Mouse (Mus musculus): ENCODE data around the gene Gng12.

Gng12 gene

DNA sequence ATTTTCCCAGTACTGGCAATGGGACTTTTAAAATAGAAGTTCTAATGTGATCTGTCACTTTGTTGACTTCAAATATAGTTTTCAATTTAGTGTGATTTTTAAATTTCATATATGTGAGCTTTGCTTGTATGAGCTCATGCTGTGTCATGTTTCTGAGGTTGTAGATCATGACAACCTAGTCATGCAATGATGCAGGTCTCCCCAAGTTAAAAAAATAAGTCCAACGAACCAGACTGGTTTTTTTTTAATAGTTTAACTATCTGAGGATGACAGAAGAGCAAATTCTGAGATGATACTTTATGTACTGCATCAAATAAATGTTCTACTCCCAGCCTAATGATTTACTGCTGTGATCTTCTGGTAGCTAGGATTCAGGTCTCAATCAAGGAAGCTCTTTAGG lies 153.9 kb downstream of the Gng12 start:
- no peak for DNase-seq (ENCODE audit: low read depth, low spot score)

DNA sequence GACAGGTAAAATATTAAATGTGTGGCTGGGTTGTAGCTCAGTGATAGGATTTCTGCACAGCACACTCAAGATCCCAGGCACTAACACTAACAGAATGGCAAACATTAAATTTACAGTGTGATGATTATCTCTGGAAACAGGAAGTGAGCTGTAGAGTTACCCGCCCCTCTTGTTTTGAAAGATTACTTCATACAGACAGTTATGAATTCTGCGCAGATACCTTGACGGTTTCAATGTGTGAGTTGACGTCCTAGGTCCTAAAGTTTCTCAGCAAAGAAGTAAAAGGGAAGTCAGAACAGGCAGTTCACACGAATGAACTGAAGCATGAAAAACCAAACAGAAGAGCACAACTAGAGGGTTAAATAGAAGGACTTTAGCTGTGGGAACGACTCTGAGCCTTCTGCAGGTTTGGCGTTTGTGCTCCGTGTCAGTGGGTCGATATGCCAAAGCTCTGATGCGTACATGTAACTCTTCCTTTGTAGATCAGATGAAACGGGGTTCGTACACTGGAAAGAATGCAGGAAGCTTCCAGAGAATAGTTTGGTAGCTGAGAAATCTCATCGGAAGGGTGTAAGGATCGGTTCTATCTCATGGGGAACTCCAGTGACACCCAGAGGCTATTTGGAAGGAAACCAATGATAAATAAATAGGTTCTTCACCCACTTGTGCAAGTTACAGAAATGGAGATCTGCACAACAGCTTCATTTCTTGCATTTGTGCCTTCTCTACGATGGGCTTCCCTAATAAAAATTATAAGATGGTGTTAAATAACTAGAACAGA lies 160.1 kb downstream of the Gng12 start:
- no peak for DNase-seq (ENCODE audit: low read depth, low spot score)

DNA sequence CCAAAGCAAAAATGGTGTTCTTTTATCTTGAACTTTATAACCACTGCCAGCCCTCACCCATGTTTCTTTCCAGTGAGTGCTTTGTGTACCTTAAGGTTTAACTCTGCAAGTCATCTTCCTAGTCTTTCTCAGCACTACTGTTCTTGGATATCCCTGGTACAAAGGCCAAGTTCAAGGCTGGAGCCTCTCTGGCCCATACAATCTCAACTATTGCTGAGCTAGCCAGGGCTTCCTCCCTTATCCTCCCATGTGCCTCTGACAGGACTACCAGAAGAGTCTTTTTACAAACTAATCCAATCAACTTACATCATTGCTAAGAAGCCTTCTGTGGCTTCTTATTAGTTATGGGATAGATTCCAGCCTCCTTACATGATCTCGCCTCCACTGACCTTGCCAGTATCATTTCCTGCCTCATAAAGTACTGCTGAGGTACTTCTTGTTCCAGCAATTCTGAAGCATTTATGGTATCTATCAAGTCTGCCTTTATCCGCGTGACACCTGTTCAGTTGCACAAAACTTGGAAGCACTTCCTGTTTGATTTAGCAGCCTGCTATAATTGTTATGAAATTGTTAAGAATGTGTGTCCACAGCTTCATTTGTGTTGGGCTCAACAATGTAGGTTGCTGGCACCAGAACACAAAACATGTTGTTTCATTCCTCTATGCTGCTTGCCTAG lies 160.8 kb downstream of the Gng12 start:
- no peak for DNase-seq (ENCODE audit: low read depth, low spot score)

DNA sequence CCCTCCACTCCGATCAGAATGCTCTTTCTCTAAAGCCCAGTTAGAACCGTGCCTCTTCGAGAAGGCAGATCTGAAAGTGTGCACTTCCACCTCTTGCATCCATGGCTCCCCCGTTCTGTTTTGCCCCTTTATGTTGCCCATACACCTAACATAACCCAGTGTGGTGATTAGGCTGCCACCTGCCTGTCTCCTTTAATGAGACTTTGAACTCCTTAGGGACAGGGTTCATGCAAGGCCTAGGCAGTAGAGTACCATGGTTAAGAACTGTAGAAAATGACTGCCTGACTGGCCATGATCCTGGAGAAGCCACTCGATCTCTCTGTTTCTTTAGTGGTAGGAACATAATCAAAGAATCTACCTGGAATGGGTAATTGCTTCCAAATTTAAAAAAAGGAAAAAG lies 161.4 kb downstream of the Gng12 start:
- DNase-seq (ENCODE audit: low read depth, low spot score): no peak

DNA sequence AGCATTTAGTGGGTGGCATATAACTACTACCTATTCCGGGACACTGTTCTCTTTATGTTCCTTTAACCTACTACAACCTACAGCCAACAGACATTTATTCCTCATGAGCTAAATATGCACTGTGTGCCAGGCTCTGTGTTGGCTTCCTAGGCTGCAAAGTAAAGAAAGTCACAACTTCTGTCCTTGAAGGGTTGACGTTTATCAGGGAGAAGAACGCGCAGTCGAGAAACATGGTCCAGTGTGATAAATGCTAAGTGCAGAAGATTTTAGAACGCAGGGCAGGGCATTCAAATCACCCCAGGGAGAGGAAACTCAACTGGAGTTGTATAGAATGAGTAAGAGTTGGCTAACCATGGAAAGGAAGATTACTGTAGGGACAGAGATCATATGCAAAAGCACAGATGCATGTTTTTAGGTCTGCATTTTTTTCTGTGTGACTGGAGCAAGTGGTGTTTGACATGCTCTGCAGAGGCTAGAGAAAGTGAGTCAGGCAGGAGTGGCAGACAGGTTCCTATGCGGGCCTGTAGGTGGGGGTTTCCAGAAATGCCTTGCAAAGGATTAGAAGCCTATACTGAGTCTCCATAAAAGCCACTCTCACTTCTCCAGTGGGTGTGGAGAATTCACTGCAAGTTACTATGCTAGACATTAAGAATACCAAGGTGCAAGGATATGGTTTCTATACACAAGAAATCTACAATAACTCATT lies 161.9 kb downstream of the Gng12 start:
- DNase-seq (ENCODE audit: low read depth, low spot score): no peak

DNA sequence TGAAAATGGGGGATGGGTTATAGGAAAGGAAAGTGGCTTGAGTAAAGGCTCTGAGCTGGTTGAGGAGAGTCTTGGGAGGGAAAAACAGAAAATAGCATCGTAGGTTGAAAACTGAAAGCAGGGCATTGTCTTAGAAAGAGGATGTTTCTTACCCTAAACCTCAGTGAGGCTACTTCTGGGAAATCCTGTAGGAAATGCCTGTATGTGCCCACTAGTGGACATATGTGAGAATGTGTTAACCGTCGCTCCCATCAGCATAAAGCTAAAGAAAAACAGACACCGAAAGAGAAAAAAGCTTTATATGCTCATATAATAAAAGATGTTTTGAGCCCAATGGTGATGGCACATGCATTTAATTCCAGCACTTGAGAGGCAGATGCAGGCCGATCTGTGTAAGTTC lies 163.9 kb downstream of the Gng12 start:
- peak; percentile 33 for DNase-seq (ENCODE audit: low read depth, low spot score)

DNA sequence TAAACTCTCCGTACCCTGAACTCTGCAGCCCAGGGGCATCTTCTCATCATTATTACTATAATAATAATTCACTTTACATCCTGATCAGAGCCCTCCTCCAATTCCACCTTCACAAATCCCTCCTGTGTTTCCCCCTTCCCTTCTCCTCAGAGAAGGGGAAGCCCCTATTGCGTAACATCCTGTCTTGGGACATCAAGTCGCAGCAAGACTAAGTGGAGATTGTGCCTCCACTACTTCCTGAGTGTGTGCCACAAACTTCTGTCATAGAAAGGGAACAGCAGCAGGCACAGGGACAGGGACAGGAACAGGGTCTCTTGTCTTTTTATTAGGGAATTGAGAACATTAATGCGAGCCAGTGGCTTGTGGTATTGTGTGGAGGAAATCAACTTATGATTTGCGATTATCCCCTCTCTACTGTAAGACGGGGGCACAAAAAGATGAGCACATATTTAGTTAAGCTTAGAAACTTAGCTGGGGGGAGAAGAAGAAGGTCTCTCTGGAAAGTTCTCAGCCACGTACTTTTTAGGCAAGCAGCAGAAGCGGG lies 173.1 kb downstream of the Gng12 start:
- DNase-seq (ENCODE audit: low read depth, low spot score): peak; percentile 50

DNA sequence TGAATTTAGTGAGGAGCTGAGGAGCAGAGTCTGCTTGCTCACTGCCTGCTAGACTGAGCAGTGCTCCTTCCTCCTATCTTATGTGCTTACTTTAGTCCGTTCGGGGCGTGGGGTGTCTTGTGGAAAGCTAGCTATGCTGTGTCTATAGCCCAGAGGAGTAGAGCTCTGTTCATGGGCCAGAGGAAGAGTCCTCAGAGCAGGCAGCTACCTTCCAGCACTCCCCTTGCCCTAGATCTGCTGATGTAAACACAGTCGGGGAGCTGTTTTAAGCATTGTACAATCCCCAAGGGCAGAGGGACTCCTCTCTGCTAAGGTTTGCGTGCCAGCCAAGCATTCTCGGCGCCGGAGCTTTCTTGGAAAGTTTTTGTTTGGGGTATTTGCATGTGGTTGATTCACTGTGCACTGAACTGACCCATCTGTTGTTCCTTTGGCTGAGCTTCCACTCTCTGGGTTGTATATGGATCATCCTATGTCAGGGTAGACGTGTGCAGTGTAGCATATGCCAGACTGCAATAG lies 173.7 kb downstream of the Gng12 start:
- DNase-seq (ENCODE audit: low read depth, low spot score): no peak

All from 3T3-L1 (cell line).